Mouse (Mus musculus): Measurements from ENCODE around the gene Rnf212b. TPM values are rescaled to one million over a fixed set of nuclear protein-coding genes. Genes with fewer than 3 reads are reported as not detected.

Rnf212b gene
- polyA plus RNA-seq, 1 experiment from 2014 or later: not detected

GRCm38 (mm10) chr14:54815737-54816136 is 1.8 kb downstream of the Rnf212b start:
- Histone ChIP-seq H3K4me1 (ENCODE audit: control insufficient read depth, insufficient read depth, low read length) (no peaks in the 10 kb centered on the region), H3K9ac (ENCODE audit: low read depth, low read length) (no peak overlapping the region), H3K27ac (ENCODE audit: low read length) (no peak overlapping the region), H3K4me2 (ENCODE audit: low read length) (no peak overlapping the region), H3K4me3 (ENCODE audit: low read depth, low read length) (no peak overlapping the region), H3K27me3 (ENCODE audit: control insufficient read depth, insufficient read depth, low read depth, low read length) (no peaks in the 10 kb centered on the region), H3K36me3 (ENCODE audit: control insufficient read depth, insufficient read depth, low read length) (no peaks in the 10 kb centered on the region), H3K9me3 (replicated peaks; ENCODE audit: control insufficient read depth, low read length, poor library complexity, severe bottlenecking) (no peaks in the 10 kb centered on the region)
- WGBS: 82% methylated on average over 3 of the region's 3 CpGs
- no peak for ATAC-seq

GRCm38 (mm10) chr14:54817791-54818190 is 3.9 kb downstream of the Rnf212b start:
- no peak for ATAC-seq
- Histone ChIP-seq H3K27ac (ENCODE audit: low read length) (no peak overlapping the region), H3K9ac (ENCODE audit: low read depth, low read length) (no peak overlapping the region), H3K4me3 (ENCODE audit: low read depth, low read length) (no peak overlapping the region), H3K4me2 (ENCODE audit: low read length) (no peak overlapping the region), H3K27me3 (ENCODE audit: control insufficient read depth, insufficient read depth, low read depth, low read length) (no peaks in the 10 kb centered on the region), H3K36me3 (ENCODE audit: control insufficient read depth, insufficient read depth, low read length) (no peaks in the 10 kb centered on the region), H3K9me3 (replicated peaks; ENCODE audit: control insufficient read depth, low read length, poor library complexity, severe bottlenecking) (no peaks in the 10 kb centered on the region), H3K4me1 (ENCODE audit: control insufficient read depth, insufficient read depth, low read length) (no peaks in the 10 kb centered on the region)
- 52% methylated on average over 2 of the region's 2 CpGs for WGBS

- H3K27me3 ChIP-seq (ENCODE audit: control insufficient read depth, insufficient read depth, low read depth, low read length): no peaks in the 10 kb centered on the region
- ATAC-seq: no peak
- no peaks in the 10 kb centered on the region for H3K36me3 ChIP-seq (ENCODE audit: control insufficient read depth, insufficient read depth, low read length)
- no peaks in the 10 kb centered on the region for H3K4me1 ChIP-seq (ENCODE audit: control insufficient read depth, insufficient read depth, low read length)
- no peak overlapping the region for H3K27ac ChIP-seq (ENCODE audit: low read length)
- no peaks in the 10 kb centered on the region for H3K9me3 ChIP-seq (replicated peaks; ENCODE audit: control insufficient read depth, low read length, poor library complexity, severe bottlenecking)
- no peak overlapping the region for H3K4me3 ChIP-seq (ENCODE audit: low read depth, low read length)
- H3K9ac ChIP-seq (ENCODE audit: low read depth, low read length): no peak overlapping the region
- 89% methylated on average over 2 of the region's 2 CpGs for WGBS
- H3K4me2 ChIP-seq (ENCODE audit: low read length): no peak overlapping the region
These were observed 8.4 kb downstream of the Rnf212b start for GRCm38 (mm10) chr14:54822301-54822700.

GRCm38 (mm10) chr14:54823716-54824115 is 9.8 kb downstream of the Rnf212b start:
- H3K4me3 ChIP-seq (ENCODE audit: low read depth, low read length): no peak overlapping the region
- no peak overlapping the region for H3K4me2 ChIP-seq (ENCODE audit: low read length)
- no peaks in the 10 kb centered on the region for H3K36me3 ChIP-seq (ENCODE audit: control insufficient read depth, insufficient read depth, low read length)
- no peak overlapping the region for H3K9ac ChIP-seq (ENCODE audit: low read depth, low read length)
- ATAC-seq: no peak
- no peaks in the 10 kb centered on the region for H3K27me3 ChIP-seq (ENCODE audit: control insufficient read depth, insufficient read depth, low read depth, low read length)
- no peak overlapping the region for H3K27ac ChIP-seq (ENCODE audit: low read length)
- no peaks in the 10 kb centered on the region for H3K4me1 ChIP-seq (ENCODE audit: control insufficient read depth, insufficient read depth, low read length)
- WGBS: 98% methylated on average over 1 of the region's 1 CpGs
- no peaks in the 10 kb centered on the region for H3K9me3 ChIP-seq (replicated peaks; ENCODE audit: control insufficient read depth, low read length, poor library complexity, severe bottlenecking)

- Histone ChIP-seq H3K9ac (ENCODE audit: low read depth, low read length) (no peak overlapping the region), H3K4me2 (ENCODE audit: low read length) (no peak overlapping the region), H3K4me1 (ENCODE audit: control insufficient read depth, insufficient read depth, low read length) (no peaks in the 10 kb centered on the region), H3K4me3 (ENCODE audit: low read depth, low read length) (no peak overlapping the region), H3K27ac (ENCODE audit: low read length) (no peak overlapping the region), H3K27me3 (ENCODE audit: control insufficient read depth, insufficient read depth, low read depth, low read length) (no peaks in the 10 kb centered on the region), H3K36me3 (ENCODE audit: control insufficient read depth, insufficient read depth, low read length) (no peaks in the 10 kb centered on the region), H3K9me3 (replicated peaks; ENCODE audit: control insufficient read depth, low read length, poor library complexity, severe bottlenecking) (no peaks in the 10 kb centered on the region)
- no peak for ATAC-seq
- under 1% methylated on average over 4 of the region's 4 CpGs for WGBS
These were observed 29.5 kb downstream of the Rnf212b start for GRCm38 (mm10) chr14:54843461-54843860.

DNA sequence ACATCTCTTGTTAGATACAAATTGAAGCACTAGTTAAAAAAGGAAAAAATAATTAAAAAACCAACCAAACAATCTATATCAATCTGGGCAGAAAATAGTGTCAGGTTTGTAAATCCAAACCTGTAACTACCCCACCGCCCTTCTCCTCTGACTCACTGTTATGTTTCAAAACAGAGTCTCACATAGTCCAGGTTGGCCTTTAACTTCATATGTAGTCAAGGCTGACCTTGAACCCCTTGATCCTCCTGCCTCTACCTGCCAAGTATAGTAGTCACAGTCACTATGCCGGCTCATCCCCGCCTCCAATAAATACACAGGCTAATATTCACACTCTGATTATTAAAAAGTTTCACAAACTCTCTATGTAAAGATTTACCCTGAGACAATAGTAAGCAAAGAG is 41.8 kb downstream of the Rnf212b start:
- H3K36me3 ChIP-seq (ENCODE audit: control insufficient read depth, insufficient read depth, low read length): peaks cover 3% of the 10 kb centered on the region
- H3K4me1 ChIP-seq (ENCODE audit: control insufficient read depth, insufficient read depth, low read length): no peaks in the 10 kb centered on the region
- H3K27me3 ChIP-seq (ENCODE audit: control insufficient read depth, insufficient read depth, low read depth, low read length): no peaks in the 10 kb centered on the region
- 98% methylated on average over 3 of the region's 3 CpGs for WGBS
- ATAC-seq: no peak
- H3K27ac ChIP-seq (ENCODE audit: low read length): no peak overlapping the region
- no peak overlapping the region for H3K4me3 ChIP-seq (ENCODE audit: low read depth, low read length)
- H3K9me3 ChIP-seq (replicated peaks; ENCODE audit: control insufficient read depth, low read length, poor library complexity, severe bottlenecking): no peaks in the 10 kb centered on the region
- no peak overlapping the region for H3K9ac ChIP-seq (ENCODE audit: low read depth, low read length)
- H3K4me2 ChIP-seq (ENCODE audit: low read length): no peak overlapping the region

GRCm38 (mm10) chr14:54856703-54857102 is 42.8 kb downstream of the Rnf212b start:
- Histone ChIP-seq H3K27ac (ENCODE audit: low read length) (no peak overlapping the region), H3K27me3 (ENCODE audit: control insufficient read depth, insufficient read depth, low read depth, low read length) (no peaks in the 10 kb centered on the region), H3K4me1 (ENCODE audit: control insufficient read depth, insufficient read depth, low read length) (no peaks in the 10 kb centered on the region), H3K9ac (ENCODE audit: low read depth, low read length) (no peak overlapping the region), H3K4me2 (ENCODE audit: low read length) (no peak overlapping the region), H3K9me3 (replicated peaks; ENCODE audit: control insufficient read depth, low read length, poor library complexity, severe bottlenecking) (no peaks in the 10 kb centered on the region), H3K36me3 (ENCODE audit: control insufficient read depth, insufficient read depth, low read length) (peaks cover 3% of the 10 kb centered on the region), H3K4me3 (ENCODE audit: low read depth, low read length) (no peak overlapping the region)
- 91% methylated on average over 7 of the region's 7 CpGs for WGBS
- ATAC-seq: no peak

- WGBS: 92% methylated on average over 9 of the region's 9 CpGs
- Histone ChIP-seq H3K27ac (ENCODE audit: low read length) (no peak overlapping the region), H3K9me3 (replicated peaks; ENCODE audit: control insufficient read depth, low read length, poor library complexity, severe bottlenecking) (no peaks in the 10 kb centered on the region), H3K9ac (ENCODE audit: low read depth, low read length) (no peak overlapping the region), H3K4me1 (ENCODE audit: control insufficient read depth, insufficient read depth, low read length) (no peaks in the 10 kb centered on the region), H3K36me3 (ENCODE audit: control insufficient read depth, insufficient read depth, low read length) (peaks cover 3% of the 10 kb centered on the region), H3K4me3 (ENCODE audit: low read depth, low read length) (no peak overlapping the region), H3K4me2 (ENCODE audit: low read length) (no peak overlapping the region), H3K27me3 (ENCODE audit: control insufficient read depth, insufficient read depth, low read depth, low read length) (no peaks in the 10 kb centered on the region)
- no peak for ATAC-seq
These were observed 44.0 kb downstream of the Rnf212b start for GRCm38 (mm10) chr14:54857891-54858290.

DNA sequence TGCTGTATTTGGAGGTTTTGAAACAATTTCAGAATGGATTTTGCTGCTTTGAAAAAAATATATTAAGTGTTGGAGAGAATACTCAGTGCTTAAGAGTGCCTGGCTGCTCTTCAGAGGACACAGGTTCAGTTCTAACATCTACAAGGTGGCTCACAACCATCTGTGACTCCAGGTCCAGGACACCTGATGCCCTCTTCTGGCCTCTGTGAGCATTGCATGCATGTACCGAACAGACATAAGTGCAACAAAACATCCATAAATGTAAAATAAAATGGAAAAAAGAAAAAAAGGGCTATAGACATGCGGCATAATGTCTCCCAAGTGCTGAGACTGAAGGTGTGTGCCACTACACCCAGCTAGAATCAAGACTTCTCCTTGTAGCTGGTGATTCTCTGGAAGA is 46.6 kb downstream of the Rnf212b start:
- Histone ChIP-seq H3K9me3 (replicated peaks; ENCODE audit: control insufficient read depth, low read length, poor library complexity, severe bottlenecking) (no peaks in the 10 kb centered on the region), H3K9ac (ENCODE audit: low read depth, low read length) (no peak overlapping the region), H3K4me1 (ENCODE audit: control insufficient read depth, insufficient read depth, low read length) (peaks cover 3% of the 10 kb centered on the region), H3K4me3 (ENCODE audit: low read depth, low read length) (no peak overlapping the region), H3K4me2 (ENCODE audit: low read length) (no peak overlapping the region), H3K27ac (ENCODE audit: low read length) (no peak overlapping the region), H3K27me3 (ENCODE audit: control insufficient read depth, insufficient read depth, low read depth, low read length) (no peaks in the 10 kb centered on the region), H3K36me3 (ENCODE audit: control insufficient read depth, insufficient read depth, low read length) (peaks cover 3% of the 10 kb centered on the region)
- 37% methylated on average over 2 of the region's 2 CpGs for whole genome bisulfite sequencing
- ATAC-seq: no peak

All from midbrain, embryonic 16.5 days (tissue).